In the genomic region with DNA sequence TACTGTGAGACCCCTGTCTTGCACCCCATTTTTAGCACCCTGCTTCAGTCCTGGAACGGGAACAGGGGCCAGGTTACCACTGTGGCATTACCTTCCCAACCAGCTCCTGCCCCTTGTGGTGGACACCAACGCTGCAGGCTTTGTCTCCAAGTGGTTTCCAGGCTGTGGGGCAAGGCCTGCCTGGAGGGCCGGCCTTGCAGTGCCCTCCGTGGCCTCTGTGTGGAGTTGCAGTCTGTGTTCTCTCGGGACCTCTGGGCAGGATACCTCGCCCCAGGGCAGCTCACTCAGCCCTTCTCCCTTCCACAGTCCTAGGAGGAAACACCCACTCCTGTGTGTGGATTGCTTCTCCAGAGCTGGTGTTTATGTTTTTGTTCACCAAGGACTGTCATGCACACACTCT, we compare ENCODE assay signal across 8 mouse cellular contexts. TPM values are rescaled to one million over a fixed set of nuclear protein-coding genes. Genes with fewer than 3 reads are reported as not detected.
DNase-seq lines count a peak whose midpoint lies in the region; ATAC-seq and TF ChIP-seq lines count a peak whose summit lies in the region.

No protein-coding gene starts in this region.

- ATAC-seq in forebrain, embryonic 11.5 days (replicated peaks; ENCODE audit: low FRiP score), result peak; percentile 89
- ATAC-seq in heart, embryonic 15.5 days (replicated peaks; ENCODE audit: insufficient number of reproducible peaks, insufficient read depth, low FRiP score, low read depth), result peak; percentile 88
- peak; percentile 63 for ATAC-seq in liver, embryonic 12.5 days
- ATAC-seq in neural tube, embryonic 13.5 days (ENCODE audit: low read depth), result peak; percentile 54; the same call in 1 of the 2 replicates

- 0 out of 2 replicates have a peak, but pooled peaks have one; percentile 28 for TF ChIP-seq POLR2A in CH12.LX (IDR thresholded peaks at IDR 0.05; ENCODE audit: low read depth, low read length)

- DNase-seq in CH12.LX (ENCODE audit: extremely low read depth), result peak; percentile 94
- DNase-seq in forebrain, embryonic 11.5 days (ENCODE audit: low spot score), result peak; percentile 92
- peak; percentile 91 for DNase-seq in kidney, postnatal 10 days
- peak; percentile 68 for DNase-seq in thymus, postnatal 0 days (ENCODE audit: low spot score)

- H3K4me1 ChIP-seq in CH12.LX (ENCODE audit: control insufficient read depth in 1 of 2, insufficient read depth in 2 of 2), result peaks cover 9 to 33% of the 10 kb centered on the region in 2 experiments
- peaks cover 17% of the 10 kb centered on the region for H3K4me1 ChIP-seq in brown adipose tissue, adult 24 weeks (ENCODE audit: control insufficient read depth, insufficient read depth, insufficient read length, low read length)
- 0 out of 2 replicates have a peak, but pooled peaks cover 2% of the 10 kb centered on the region for H3K4me1 ChIP-seq in forebrain, embryonic 11.5 days (replicated peaks; ENCODE audit: control insufficient read depth, insufficient read depth, low read length)
- H3K4me1 ChIP-seq in heart, embryonic 15.5 days (replicated peaks), result peaks cover 33% of the 10 kb centered on the region
- H3K4me1 ChIP-seq in liver, embryonic 12.5 days, result 0 out of 2 replicates have a peak, but pooled peaks cover 3% of the 10 kb centered on the region
- H3K4me1 ChIP-seq in neural tube, embryonic 13.5 days (replicated peaks), result peaks cover 5% of the 10 kb centered on the region

- TF ChIP-seq CTCF in CH12.LX (conservative IDR thresholded peaks at IDR 0.05 in 1 of 2, IDR thresholded peaks at IDR 0.05 in 1 of 2; ENCODE audit: low read depth in 2 of 2, low read length in 2 of 2), result peak; percentile 93 to 99

- no peak; the same call in none of the 2 replicates for TF ChIP-seq RAD21 in CH12.LX (IDR thresholded peaks at IDR 0.05; ENCODE audit: low read depth, low read length)

- no peaks in the 10 kb centered on the region for H3K36me3 ChIP-seq in CH12.LX (replicated peaks in 1 of 2; ENCODE audit: control insufficient read depth in 1 of 2, insufficient read depth in 1 of 2, low read length in 1 of 2)
- no peaks in the 10 kb centered on the region for H3K36me3 ChIP-seq in forebrain, embryonic 11.5 days (ENCODE audit: control insufficient read depth, insufficient read depth, low read length)
- H3K36me3 ChIP-seq in heart, embryonic 15.5 days, result no peaks in the 10 kb centered on the region
- no peaks in the 10 kb centered on the region for H3K36me3 ChIP-seq in liver, embryonic 12.5 days
- no peaks in the 10 kb centered on the region for H3K36me3 ChIP-seq in neural tube, embryonic 13.5 days

- in situ Hi-C loops in CH12.LX (cut with MboI; ENCODE audit: low pct_ligation_motif_present, low pct_unique_long_range_greater_than_20kb, low sequenced_read_pairs), result loop anchor here (5.0 to 25.0 kb wide), 3 partner anchors 132 to 402 kb away; partner anchors contain the start of gene Umps

- H3K4me2 ChIP-seq in CH12.LX (ENCODE audit: insufficient read depth, low read depth, poor library complexity, severe bottlenecking), result peak overlapping the region; percentile 30; the same call in 1 of the 2 replicates
- H3K4me2 ChIP-seq in forebrain, embryonic 11.5 days (ENCODE audit: low read depth, low read length, severe bottlenecking), result no peak overlapping the region
- peak overlapping the region; percentile 43 for H3K4me2 ChIP-seq in heart, embryonic 15.5 days
- H3K4me2 ChIP-seq in liver, embryonic 12.5 days, result no peak overlapping the region
- H3K4me2 ChIP-seq in neural tube, embryonic 13.5 days, result no peak overlapping the region

- H3K9me3 ChIP-seq in CH12.LX (replicated peaks; ENCODE audit: low read length), result no peaks in the 10 kb centered on the region
- H3K9me3 ChIP-seq in forebrain, embryonic 11.5 days (ENCODE audit: control insufficient read depth, low read length), result no peaks in the 10 kb centered on the region
- no peaks in the 10 kb centered on the region for H3K9me3 ChIP-seq in heart, embryonic 15.5 days (replicated peaks)
- no peaks in the 10 kb centered on the region for H3K9me3 ChIP-seq in liver, embryonic 12.5 days (replicated peaks)
- no peaks in the 10 kb centered on the region for H3K9me3 ChIP-seq in neural tube, embryonic 13.5 days

- 0 out of 2 replicates have a peak, but pooled peaks have one; percentile 1 for TF ChIP-seq EP300 in CH12.LX (IDR thresholded peaks at IDR 0.05; ENCODE audit: low read length)

- dilution Hi-C loops in CH12.LX (cut with MboI; ENCODE audit: extremely low pct_ligation_motif_present, extremely low pct_unique_long_range_greater_than_20kb, low sequenced_read_pairs), result no loop called here

- H3K79me2 ChIP-seq in CH12.LX (replicated peaks; ENCODE audit: control insufficient read depth, extremely low read depth, insufficient read depth, poor library complexity, severe bottlenecking), result no peaks in the 10 kb centered on the region

- no peaks in the 10 kb centered on the region for H3K27me3 ChIP-seq in CH12.LX (replicated peaks)
- no peaks in the 10 kb centered on the region for H3K27me3 ChIP-seq in forebrain, embryonic 11.5 days (ENCODE audit: control insufficient read depth, insufficient read depth, low read length)
- no peaks in the 10 kb centered on the region for H3K27me3 ChIP-seq in heart, embryonic 15.5 days
- no peaks in the 10 kb centered on the region for H3K27me3 ChIP-seq in liver, embryonic 12.5 days (replicated peaks)
- no peaks in the 10 kb centered on the region for H3K27me3 ChIP-seq in neural tube, embryonic 13.5 days

- WGBS in forebrain, embryonic 11.5 days, result 3% methylated on average over 6 of the region's 6 CpGs
- WGBS in heart, embryonic 15.5 days, result 4% methylated on average over 6 of the region's 6 CpGs
- 2% methylated on average over 6 of the region's 6 CpGs for WGBS in liver, embryonic 12.5 days (ENCODE audit: insufficient replicate concordance)
- WGBS in neural tube, embryonic 13.5 days, result 2% methylated on average over 6 of the region's 6 CpGs

- no peak overlapping the region for H3K4me3 ChIP-seq in CH12.LX (replicated peaks in 1 of 3; ENCODE audit: low read depth in 2 of 3, low read length in 2 of 3, poor library complexity in 1 of 3)
- no peak overlapping the region for H3K4me3 ChIP-seq in brown adipose tissue, adult 24 weeks (ENCODE audit: insufficient read depth, low read depth, low read length)
- no peak overlapping the region for H3K4me3 ChIP-seq in forebrain, embryonic 11.5 days (ENCODE audit: low read depth, low read length)
- peak overlapping the region; percentile 19; the same call in 1 of the 2 replicates for H3K4me3 ChIP-seq in heart, embryonic 15.5 days
- H3K4me3 ChIP-seq in liver, embryonic 12.5 days, result no peak overlapping the region
- no peak overlapping the region for H3K4me3 ChIP-seq in neural tube, embryonic 13.5 days

- no peak overlapping the region for H3K9ac ChIP-seq in CH12.LX (ENCODE audit: insufficient read depth, low read depth)
- H3K9ac ChIP-seq in forebrain, embryonic 11.5 days (ENCODE audit: low read length), result peak overlapping the region; percentile 12
- peak overlapping the region; percentile 39 for H3K9ac ChIP-seq in heart, embryonic 15.5 days
- H3K9ac ChIP-seq in liver, embryonic 12.5 days, result no peak overlapping the region
- H3K9ac ChIP-seq in neural tube, embryonic 13.5 days, result no peak overlapping the region

- H3K27ac ChIP-seq in CH12.LX (ENCODE audit: insufficient read depth, low read depth), result no peak overlapping the region
- peak overlapping the region; percentile 49 for H3K27ac ChIP-seq in brown adipose tissue, adult 24 weeks (replicated peaks; ENCODE audit: low read depth, low read length)
- H3K27ac ChIP-seq in forebrain, embryonic 11.5 days (ENCODE audit: low read depth, low read length), result no peak overlapping the region
- peak overlapping the region; percentile 56 for H3K27ac ChIP-seq in heart, embryonic 15.5 days
- no peak overlapping the region for H3K27ac ChIP-seq in liver, embryonic 12.5 days
- H3K27ac ChIP-seq in neural tube, embryonic 13.5 days (replicated peaks), result 0 out of 2 replicates have a peak overlapping the region, but pooled peaks have one; percentile 24

TF ChIP-seq in CH12.LX, 34 proteins besides CTCF, POLR2A, EP300 and RAD21:
- TF ChIP-seq MAX (IDR thresholded peaks at IDR 0.05; ENCODE audit: low read length) (peak; percentile 74; the same call in 1 of the 2 replicates), MXI1 (IDR thresholded peaks at IDR 0.05; ENCODE audit: low read depth, low read length) (peak; percentile 43; the same call in 1 of the 2 replicates), ELF1 (IDR thresholded peaks at IDR 0.05; ENCODE audit: low read depth, low read length) (peak; percentile 32; the same call in 1 of the 2 replicates), MAZ (IDR thresholded peaks at IDR 0.05; ENCODE audit: low read depth, low read length) (peak; percentile 50; the same call in 1 of the 2 replicates), BHLHE40 (IDR thresholded peaks at IDR 0.05; ENCODE audit: low read depth, low read length) (peak; percentile 46; the same call in 1 of the 2 replicates), ZC3H11A (IDR thresholded peaks at IDR 0.05; ENCODE audit: low read depth, low read length) (peak; percentile 83), CHD2 (IDR thresholded peaks at IDR 0.05; ENCODE audit: low read length) (no peak), MEF2A (IDR thresholded peaks at IDR 0.05; ENCODE audit: borderline replicate concordance, low read depth, low read length) (peak; percentile 69; the same call in 1 of the 2 replicates), SMC3 (IDR thresholded peaks at IDR 0.05; ENCODE audit: low read depth, low read length) (peak; percentile 98), NELFE (IDR thresholded peaks at IDR 0.05; ENCODE audit: low read depth, low read length) (peak; percentile 71; the same call in 1 of the 2 replicates), ZKSCAN1 (IDR thresholded peaks at IDR 0.05; ENCODE audit: borderline replicate concordance, low read depth, low read length) (no peak; the same call in 1 of the 2 replicates), MYC (IDR thresholded peaks at IDR 0.05; ENCODE audit: low read depth, low read length) (peak; percentile 77), MAFK (IDR thresholded peaks at IDR 0.05; ENCODE audit: insufficient replicate concordance, low read length) (no peak), SIN3A (IDR thresholded peaks at IDR 0.05; ENCODE audit: low read length) (peak; percentile 43; the same call in 1 of the 2 replicates), IRF4 (IDR thresholded peaks at IDR 0.05; ENCODE audit: low read depth, low read length) (peak; percentile 61)

RNA-seq across cellular contexts. Expression of gene Slc12a8, which starts 43.2 kb away (rescaled TPM):
- total RNA-seq in CH12.LX (2012; rRNA removed), result 7.7 and 17.4 TPM in 2 replicates
- total RNA-seq in CH12.LX (2014; rRNA removed), result 12.2 and 12.9 TPM in 2 replicates
- 14.2 and 16.5 TPM in 2 replicates for polyA plus RNA-seq in CH12.LX (2012; ENCODE audit: insufficient read length, low read depth)
- polyA plus RNA-seq in brown adipose tissue, adult 24 weeks (2012; ENCODE audit: insufficient read depth, insufficient read length, missing spikeins), result not detected in 2 replicates
- polyA plus RNA-seq in forebrain, embryonic 11.5 days (2014; fragmentation: Nextera tagmentation; extraction: Ambion mirVana), result 1.3 and 1.6 TPM in 2 replicates
- polyA plus RNA-seq in heart, embryonic 15.5 days (2015; fragmentation: Nextera tagmentation; extraction: Ambion mirVana), result 1.0 and 1.3 TPM in 2 replicates
- polyA plus RNA-seq in liver, embryonic 12.5 days (2016; fragmentation: Nextera tagmentation; extraction: Ambion mirVana), result 0.08 and 0.18 TPM in 2 replicates
- 0.23 and 0.53 TPM in 2 replicates for polyA plus RNA-seq in neural tube, embryonic 13.5 days (2015; fragmentation: Nextera tagmentation; extraction: Ambion mirVana)
- 0.10 and 0.48 TPM in 2 replicates for polyA plus RNA-seq in thymus, postnatal 0 days (2015; fragmentation: Nextera tagmentation; extraction: Ambion mirVana)

Comparison
In these comparisons a context has a peak if more than half of its experiments do, and no peak if none do; other contexts are left out.
1. H3K27ac ChIP-seq: peak in brown adipose tissue, adult 24 weeks (single experiment), heart, embryonic 15.5 days (single experiment) and neural tube, embryonic 13.5 days (single experiment); none in CH12.LX (single experiment), forebrain, embryonic 11.5 days (single experiment) and liver, embryonic 12.5 days (single experiment).
2. H3K4me2 ChIP-seq: peak in CH12.LX (single experiment) and heart, embryonic 15.5 days (single experiment); none in forebrain, embryonic 11.5 days (single experiment), liver, embryonic 12.5 days (single experiment) and neural tube, embryonic 13.5 days (single experiment).
3. H3K9ac ChIP-seq: peak in forebrain, embryonic 11.5 days (single experiment) and heart, embryonic 15.5 days (single experiment); none in CH12.LX (single experiment), liver, embryonic 12.5 days (single experiment) and neural tube, embryonic 13.5 days (single experiment).
4. Peak in every context shown above with its lines, with median percentiles within 50 percentile points of each other: DNase-seq and ATAC-seq.